Mouse (Mus musculus) liver, embryonic 13.5 days (tissue): Measurements from ENCODE around the gene Klhdc3. TPM values are rescaled to one million over a fixed set of nuclear protein-coding genes. Genes with fewer than 3 reads are reported as not detected.

Experiments used
- ATAC-seq: fragments of 200-750 bp; cut with Nextera tagmentation; 2 replicates; pipeline ENCODE4 v1.8.0; 2017; ENCODE audit warnings: low read depth, mild to moderate bottlenecking, moderate number of reproducible peaks, moderate library complexity
- DNase-seq: peaks from one replicate; pipeline ENCODE4 v3.0.0; 2022
- H3K27ac ChIP-seq: fragments of 300-500 bp; sonication (generic); 2 replicates; pipeline ENCODE4 v1.5.1; 2015; ENCODE audit warnings: moderate library complexity, mild to moderate bottlenecking, inconsistent platforms
- H3K27me3 ChIP-seq: fragments of 300-500 bp; sonication (generic); 2 replicates; pipeline ENCODE4 v1.6.1; 2015; ENCODE audit warnings: mild to moderate bottlenecking, inconsistent platforms
- H3K36me3 ChIP-seq: fragments of 300-500 bp; sonication (generic); 2 replicates; pipeline ENCODE4 v1.6.1; 2015; ENCODE audit warnings: mild to moderate bottlenecking, inconsistent platforms
- H3K4me1 ChIP-seq: fragments of 300-500 bp; sonication (generic); replicated peaks from 2 replicates; pipeline ENCODE4 v1.6.1; 2015; ENCODE audit warnings: inconsistent platforms
- H3K4me2 ChIP-seq: fragments of 300-500 bp; sonication (generic); 2 replicates; pipeline ENCODE4 v1.6.1; 2015; ENCODE audit warnings: inconsistent platforms, mild to moderate bottlenecking, moderate library complexity
- H3K4me3 ChIP-seq: fragments of 300-500 bp; sonication (generic); replicated peaks from 2 replicates; pipeline ENCODE4 v1.5.1; 2015; ENCODE audit warnings: mild to moderate bottlenecking, inconsistent platforms
- H3K9ac ChIP-seq: fragments of 300-500 bp; sonication (generic); 2 replicates; pipeline ENCODE4 v1.6.1; 2015; ENCODE audit warnings: mild to moderate bottlenecking, inconsistent platforms
- H3K9me3 ChIP-seq: fragments of 300-500 bp; sonication (generic); replicated peaks from 2 replicates; pipeline ENCODE4 v1.6.1; 2016; ENCODE audit warnings: inconsistent platforms
- WGBS: fragments of 180-500 bp; shearing (Covaris S2); methylation state at CpG from one replicate; pipeline ENCODE4 v1.1.7; 2015; ENCODE audit not compliant: insufficient replicate concordance; 5-methylcytosine and 5-hydroxymethylcytosine counted together
- polyA plus RNA-seq: library from polyadenylated mRNA; unstranded; fragments of >200 nt; fragmentation: Nextera tagmentation; extraction: Ambion mirVana; gene quantifications from 2 replicates; pipeline ENCODE4 v1.2.1, GENCODE M21; 2015

Gene Klhdc3
- polyA plus RNA-seq, 1 experiment from 2014 or later, result 73.1 TPM

DNA sequence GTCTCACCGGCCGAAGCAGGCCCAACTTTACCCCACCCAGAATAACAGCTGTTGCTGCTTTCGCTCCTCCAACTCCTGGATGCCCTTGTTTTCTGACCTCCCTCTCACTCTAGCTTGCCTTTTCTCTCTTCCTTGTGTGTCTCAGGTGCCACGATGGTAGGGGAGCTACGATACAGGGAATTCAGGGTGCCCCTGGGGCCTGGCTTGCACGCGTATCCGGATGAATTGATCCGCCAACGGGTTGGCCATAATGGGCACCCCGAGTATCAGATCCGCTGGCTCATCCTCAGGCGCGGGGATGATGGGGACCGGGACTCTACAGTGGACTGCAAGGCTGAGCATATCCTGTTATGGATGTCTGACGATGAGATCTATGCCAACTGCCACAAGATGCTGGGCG, 29.4 kb downstream of the Klhdc3 start:
- H3K9me3 ChIP-seq, result no peaks in the 10 kb centered on the region
- ATAC-seq, result no peak
- peaks cover 56% of the 10 kb centered on the region for H3K4me1 ChIP-seq
- H3K4me3 ChIP-seq, result peak overlapping the region; percentile 73
- DNase-seq, result no peak
- H3K27me3 ChIP-seq, result no peaks in the 10 kb centered on the region
- 70% methylated on average over 17 of the region's 17 CpGs for WGBS
- H3K36me3 ChIP-seq, result peaks cover 50% of the 10 kb centered on the region
- peak overlapping the region; percentile 83 for H3K9ac ChIP-seq
- peak overlapping the region; percentile 98 for H3K4me2 ChIP-seq
- H3K27ac ChIP-seq, result peak overlapping the region; percentile 83; the same call in 1 of the 2 replicates

DNA sequence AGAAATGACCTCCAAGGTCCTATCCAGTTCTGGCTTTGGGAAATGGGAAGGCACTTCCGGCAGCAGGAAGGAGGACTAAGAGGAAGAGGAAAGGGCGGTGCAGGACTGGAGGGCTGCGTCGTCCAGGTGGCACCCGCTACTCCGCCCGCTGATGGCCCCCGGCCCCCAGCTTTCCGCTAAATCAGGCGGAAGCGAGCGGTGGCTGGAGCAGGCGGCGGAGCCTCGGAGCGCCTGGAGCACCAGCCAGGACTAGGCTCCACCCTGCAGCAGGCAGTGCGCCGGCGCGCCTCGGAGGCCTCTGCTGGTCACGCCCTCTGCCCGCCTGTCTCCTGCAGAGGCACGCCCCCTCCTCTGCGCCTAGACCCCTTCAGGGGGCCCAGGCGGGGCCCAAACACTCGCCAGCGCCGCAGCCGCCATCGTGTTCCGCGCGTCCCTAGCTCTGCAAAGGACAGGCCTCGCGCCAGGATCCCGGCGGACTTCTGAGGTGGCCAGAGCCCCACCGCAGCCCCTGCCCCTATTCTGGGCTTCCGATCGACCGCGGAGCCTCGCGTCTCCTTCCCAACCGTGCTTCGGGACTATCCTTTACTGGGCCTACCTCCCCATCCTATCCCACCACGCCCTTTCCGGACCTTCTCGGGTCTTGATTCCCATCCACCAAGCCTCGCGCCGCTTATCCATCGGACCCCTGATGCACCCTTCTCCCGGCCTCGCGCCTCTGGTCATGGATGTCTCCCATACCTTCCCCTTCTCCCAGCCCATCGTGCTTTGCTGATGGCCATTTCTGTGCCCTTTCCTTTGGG, 30.3 kb downstream of the Klhdc3 start, which contains the start of gene Cul7:
Cul7 (plus strand) TSS at position 106 of the 800 bp plus-strand sequence.
- DNase-seq (peak; percentile 90), ATAC-seq (peak; percentile 86)
- Histone ChIP-seq H3K4me1 (peaks cover 50% of the 10 kb centered on the region), H3K4me2 (peak within 1 kb of the TSS; percentile 98), H3K36me3 (peaks cover 46% of the 10 kb centered on the region), H3K9me3 (no peaks in the 10 kb centered on the region), H3K4me3 (peak within 1 kb of the TSS; percentile 73), H3K9ac (peak within 1 kb of the TSS; percentile 83), H3K27me3 (no peaks in the 10 kb centered on the region), H3K27ac (peak within 1 kb of the TSS; percentile 83)
- under 1% methylated on average over 57 of the region's 58 CpGs for WGBS

DNA sequence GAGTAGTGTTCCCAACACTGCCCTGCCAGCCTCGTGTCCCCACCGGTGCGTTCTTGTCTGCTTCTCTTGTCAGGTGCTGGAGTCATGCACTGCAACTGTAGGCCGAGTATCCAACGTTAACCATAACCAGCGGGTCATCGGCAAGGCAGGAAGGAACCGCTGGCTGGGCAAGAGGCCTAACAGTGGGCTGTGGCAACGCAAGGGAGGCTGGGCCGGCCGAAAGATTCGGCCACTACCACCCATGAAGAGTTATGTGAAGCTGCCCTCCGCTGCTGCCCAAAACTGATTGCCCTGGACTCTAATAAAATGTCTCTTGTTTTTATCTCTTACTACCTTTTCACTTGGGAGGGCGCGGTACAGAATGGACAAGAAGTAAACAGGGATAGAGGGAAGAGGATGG, 30.9 kb downstream of the Klhdc3 start:
- Histone ChIP-seq H3K4me1 (peaks cover 56% of the 10 kb centered on the region), H3K9me3 (no peaks in the 10 kb centered on the region), H3K4me2 (peak overlapping the region; percentile 98), H3K36me3 (peaks cover 42% of the 10 kb centered on the region), H3K27ac (peak overlapping the region; percentile 83), H3K9ac (peak overlapping the region; percentile 83), H3K4me3 (peak overlapping the region; percentile 73), H3K27me3 (no peaks in the 10 kb centered on the region)
- ATAC-seq (no peak), DNase-seq (no peak)
- 22% methylated on average over 15 of the region's 15 CpGs for WGBS

DNA sequence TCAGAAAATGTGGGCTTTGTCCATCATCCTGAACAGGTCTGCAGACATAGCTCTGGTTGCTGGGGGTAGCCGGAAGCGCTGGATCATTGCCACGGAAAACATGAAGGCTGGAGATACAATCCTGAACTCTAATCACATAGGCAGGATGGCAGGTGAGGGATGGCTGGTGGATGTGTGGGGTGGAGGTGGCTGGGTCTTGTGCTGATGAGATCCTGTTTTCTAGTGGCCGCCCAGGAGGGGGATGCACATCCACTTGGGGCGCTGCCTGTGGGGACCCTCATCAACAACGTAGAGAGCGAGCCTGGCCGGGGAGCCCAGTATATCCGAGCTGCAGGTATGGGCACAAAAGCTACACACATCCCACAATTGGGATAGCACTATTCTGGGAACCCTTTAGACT, 32.3 kb downstream of the Klhdc3 start:
- no peak for ATAC-seq
- H3K9ac ChIP-seq, result no peak overlapping the region
- no peaks in the 10 kb centered on the region for H3K27me3 ChIP-seq
- no peak overlapping the region for H3K4me3 ChIP-seq
- H3K9me3 ChIP-seq, result no peaks in the 10 kb centered on the region
- H3K36me3 ChIP-seq, result peaks cover 28% of the 10 kb centered on the region
- DNase-seq, result no peak
- 87% methylated on average over 9 of the region's 9 CpGs for WGBS
- H3K4me2 ChIP-seq, result no peak overlapping the region
- H3K4me1 ChIP-seq, result peaks cover 65% of the 10 kb centered on the region
- H3K27ac ChIP-seq, result no peak overlapping the region

DNA sequence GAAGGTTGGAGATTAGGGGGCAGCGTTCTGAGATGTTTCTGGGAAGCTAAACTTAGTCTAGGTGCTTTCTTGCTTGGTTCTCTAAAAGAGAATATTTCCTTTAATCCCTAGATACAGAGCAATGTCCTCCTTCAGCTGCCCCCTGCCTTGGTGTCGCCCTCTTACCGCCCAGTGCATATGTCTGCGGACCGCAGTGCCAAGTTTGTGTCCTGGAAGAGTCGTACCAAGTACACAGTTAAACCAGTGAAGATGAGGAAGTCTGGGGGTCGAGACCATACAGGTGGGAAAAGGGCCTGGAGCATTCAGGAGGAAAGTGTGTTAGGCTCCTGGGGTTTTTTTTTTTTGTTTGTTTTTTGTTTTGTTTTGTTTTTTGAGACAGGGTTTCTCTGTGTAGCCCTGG, 33.4 kb downstream of the Klhdc3 start:
- peak overlapping the region; percentile 81 for H3K4me3 ChIP-seq
- 82% methylated on average over 7 of the region's 7 CpGs for WGBS
- H3K9ac ChIP-seq, result peak overlapping the region; percentile 80

DNA sequence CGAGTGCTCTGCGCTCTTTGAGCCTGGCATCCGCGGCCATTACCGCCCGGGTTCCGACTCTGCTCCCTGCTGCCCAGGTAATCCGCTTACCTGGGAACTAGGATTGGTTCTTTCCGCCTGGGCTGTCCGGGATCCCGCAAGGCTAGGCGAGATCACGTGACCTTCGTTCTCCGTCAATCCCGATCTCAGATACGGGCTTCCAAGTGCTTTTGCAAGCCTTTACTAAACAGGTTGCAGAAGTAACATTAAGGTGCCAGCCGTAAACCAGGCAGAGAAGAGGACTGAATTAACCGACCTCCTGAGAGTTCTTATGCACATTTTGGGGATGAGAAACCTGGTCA, 34.4 kb downstream of the Klhdc3 start:
- Histone ChIP-seq H3K27ac (peak overlapping the region; percentile 74), H3K4me1 (peaks cover 48% of the 10 kb centered on the region), H3K27me3 (no peaks in the 10 kb centered on the region), H3K9me3 (no peaks in the 10 kb centered on the region), H3K4me3 (peak overlapping the region; percentile 81), H3K36me3 (peaks cover 18% of the 10 kb centered on the region), H3K4me2 (peak overlapping the region; percentile 97), H3K9ac (peak overlapping the region; percentile 80)
- DNase-seq, result no peak
- ATAC-seq, result peak; percentile 24; the same call in 1 of the 2 replicates
- under 1% methylated on average over 19 of the region's 19 CpGs for WGBS

More for the DNA sequence above, 33.4 kb downstream of the Klhdc3 start:
- peak overlapping the region; percentile 97 for H3K4me2 ChIP-seq
- DNase-seq (no peak), ATAC-seq (no peak)
- no peak overlapping the region for H3K27ac ChIP-seq
- no peaks in the 10 kb centered on the region for H3K9me3 ChIP-seq
- no peaks in the 10 kb centered on the region for H3K27me3 ChIP-seq
- peaks cover 57% of the 10 kb centered on the region for H3K4me1 ChIP-seq
- peaks cover 19% of the 10 kb centered on the region for H3K36me3 ChIP-seq

- under 1% methylated on average over 53 of the region's 53 CpGs for WGBS
- DNase-seq, result peak; percentile 96
- H3K4me2 ChIP-seq, result peak within 1 kb of the TSS; percentile 97
Measured at GRCm38 (mm10) chr17:46645561-46646321, 35.0 kb downstream of the Klhdc3 start, which contains the start of the genes Klc4 and Mrpl2. Klc4 (minus strand) TSS chr17:46646022. Mrpl2 (plus strand) TSS chr17:46646229.

GRCm38 (mm10) chr17:46644916-46645475, 35.7 kb downstream of the Klhdc3 start:
- no peaks in the 10 kb centered on the region for H3K9me3 ChIP-seq
- peaks cover 18% of the 10 kb centered on the region for H3K36me3 ChIP-seq
- DNase-seq, result peak; percentile 46
- peak overlapping the region; percentile 78 for H3K9ac ChIP-seq
- peaks cover 36% of the 10 kb centered on the region for H3K4me1 ChIP-seq
- H3K27ac ChIP-seq, result peak overlapping the region; percentile 71
- peak; percentile 35 for ATAC-seq
- WGBS, result 11% methylated on average over 9 of the region's 11 CpGs
- H3K4me3 ChIP-seq, result peak overlapping the region; percentile 81
- H3K27me3 ChIP-seq, result no peaks in the 10 kb centered on the region
- H3K4me2 ChIP-seq, result peak overlapping the region; percentile 97

More at GRCm38 (mm10) chr17:46645561-46646321, 35.0 kb downstream of the Klhdc3 start, which contains the start of the genes Klc4 and Mrpl2:
- ATAC-seq, result peak; percentile 72
- H3K4me1 ChIP-seq, result peaks cover 43% of the 10 kb centered on the region
- H3K27ac ChIP-seq, result peak within 1 kb of the TSS; percentile 74
- H3K27me3 ChIP-seq, result no peaks in the 10 kb centered on the region
- no peaks in the 10 kb centered on the region for H3K9me3 ChIP-seq
- H3K9ac ChIP-seq, result peak within 1 kb of the TSS; percentile 80
- peak within 1 kb of the TSS; percentile 81 for H3K4me3 ChIP-seq
- peaks cover 18% of the 10 kb centered on the region for H3K36me3 ChIP-seq

DNA sequence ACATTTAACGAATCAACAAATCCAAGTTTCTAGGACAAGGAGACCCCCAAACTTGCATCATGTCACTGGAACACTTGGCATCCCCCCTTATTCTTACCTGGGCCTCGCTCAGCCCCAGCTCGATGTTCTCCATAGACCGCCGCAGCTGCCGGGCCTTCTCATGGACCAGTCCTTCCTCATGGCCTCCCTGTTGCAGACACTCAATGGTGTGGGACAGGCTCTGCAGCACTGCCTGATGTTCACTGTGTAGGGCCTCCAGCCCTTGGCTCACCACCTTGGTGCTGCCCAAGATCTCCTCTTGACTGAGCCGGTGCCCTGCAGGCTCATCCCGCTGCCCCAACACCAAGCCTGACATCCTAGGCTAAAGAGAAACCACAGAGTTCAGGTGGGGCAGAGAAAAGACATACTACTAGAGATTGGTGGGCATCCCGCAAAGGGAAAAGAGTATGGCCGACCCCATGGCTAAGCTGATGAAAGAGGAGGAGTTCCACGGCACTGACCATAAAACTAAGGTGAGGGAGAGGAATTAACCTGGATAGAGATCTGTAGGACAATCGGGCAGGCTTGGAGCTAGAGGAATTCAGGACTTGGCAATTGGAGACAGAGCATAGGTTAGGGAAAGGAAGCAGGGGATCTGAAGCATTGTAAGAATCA, 36.4 kb downstream of the Klhdc3 start:
- Histone ChIP-seq H3K9ac (no peak overlapping the region), H3K27ac (no peak overlapping the region), H3K27me3 (no peaks in the 10 kb centered on the region), H3K4me3 (peak overlapping the region; percentile 81), H3K4me2 (peak overlapping the region; percentile 97), H3K4me1 (peaks cover 34% of the 10 kb centered on the region), H3K9me3 (no peaks in the 10 kb centered on the region), H3K36me3 (peaks cover 15% of the 10 kb centered on the region)
- DNase-seq (no peak), ATAC-seq (no peak)
- 77% methylated on average over 12 of the region's 12 CpGs for WGBS

GRCm38 (mm10) chr17:46642060-46642459, 38.7 kb downstream of the Klhdc3 start:
- no peak for ATAC-seq
- WGBS, result 82% methylated on average over 17 of the region's 17 CpGs
- Histone ChIP-seq H3K36me3 (no peaks in the 10 kb centered on the region), H3K27me3 (no peaks in the 10 kb centered on the region), H3K4me3 (no peak overlapping the region), H3K4me2 (no peak overlapping the region), H3K4me1 (peaks cover 28% of the 10 kb centered on the region), H3K27ac (no peak overlapping the region), H3K9ac (no peak overlapping the region), H3K9me3 (no peaks in the 10 kb centered on the region)
- no peak for DNase-seq
